Mouse (Mus musculus): Measurements from ENCODE around the gene Brpf3.

The Brpf3 gene

GRCm38 (mm10) chr17:28872322-28872721, 71.4 kb downstream of the Brpf3 start:
- no peak for DNase-seq (ENCODE audit: low spot score in 2 of 2)

- DNase-seq (ENCODE audit: low spot score in 2 of 2): no peak
Observed at GRCm38 (mm10) chr17:28874216-28874615, 73.3 kb downstream of the Brpf3 start.

- no peak for DNase-seq (ENCODE audit: low spot score in 2 of 2)
Observed at GRCm38 (mm10) chr17:28874825-28875224, 73.9 kb downstream of the Brpf3 start.

- DNase-seq (ENCODE audit: low spot score in 2 of 2): no peak
Observed at GRCm38 (mm10) chr17:28875316-28875715, 74.4 kb downstream of the Brpf3 start.

GRCm38 (mm10) chr17:28876331-28876730, 75.4 kb downstream of the Brpf3 start:
- no peak for DNase-seq (ENCODE audit: low spot score in 2 of 2)

GRCm38 (mm10) chr17:28876821-28877220, 75.9 kb downstream of the Brpf3 start:
- DNase-seq (ENCODE audit: low spot score in 2 of 2): no peak

- peak; percentile 38 to 61 for DNase-seq (ENCODE audit: low spot score in 2 of 2)
Observed at GRCm38 (mm10) chr17:28879931-28880391, 79.1 kb downstream of the Brpf3 start.

- DNase-seq (ENCODE audit: low spot score in 2 of 2): peak; percentile 71 to 79
Observed at GRCm38 (mm10) chr17:28882316-28882715, 81.4 kb downstream of the Brpf3 start.

- DNase-seq (ENCODE audit: low spot score in 2 of 2): no peak
Observed at GRCm38 (mm10) chr17:28882810-28883209, 81.9 kb downstream of the Brpf3 start.

GRCm38 (mm10) chr17:28883941-28884516, 83.1 kb downstream of the Brpf3 start:
- no peak for DNase-seq (ENCODE audit: low spot score in 2 of 2)

GRCm38 (mm10) chr17:28885231-28885630, 84.3 kb downstream of the Brpf3 start:
- no peak for DNase-seq (ENCODE audit: low spot score in 2 of 2)

GRCm38 (mm10) chr17:28886266-28886665, 85.4 kb downstream of the Brpf3 start:
- no peak for DNase-seq (ENCODE audit: low spot score in 2 of 2)

Data from natural killer cell, adult 2 months (primary cell).